Mouse (Mus musculus) gastrocnemius, postnatal 36 days (tissue): ENCODE measurements around the gene Cbln4. TPM values are rescaled to one million over a fixed set of nuclear protein-coding genes. Genes with fewer than 3 reads are reported as not detected.

ENCODE experiments used
- DNase-seq, 2 experiments: peaks; one replicate each; pipeline ENCODE4 v3.0.0; 2022
- intact Hi-C: fragments of 180-260 bp; cut with DNase I; formaldehyde crosslinking; loops from one replicate; pipeline ENCODE4 v1.15.1; 2025
- long read RNA-seq, 2 experiments: library from polyadenylated mRNA; stranded (forward); transcript quantifications; one replicate each; pipeline ENCODE4 v2.0.0; 2021
- total RNA-seq, 2 experiments: library from RNA; stranded (reverse); gene quantifications; 2 replicates each; pipeline ENCODE4 v1.2.3; 2021

Cbln4 gene
- not detected for total RNA-seq
- long read RNA-seq, experiment 1, result 0 reads
- long read RNA-seq, experiment 2, result 0 reads

DNA sequence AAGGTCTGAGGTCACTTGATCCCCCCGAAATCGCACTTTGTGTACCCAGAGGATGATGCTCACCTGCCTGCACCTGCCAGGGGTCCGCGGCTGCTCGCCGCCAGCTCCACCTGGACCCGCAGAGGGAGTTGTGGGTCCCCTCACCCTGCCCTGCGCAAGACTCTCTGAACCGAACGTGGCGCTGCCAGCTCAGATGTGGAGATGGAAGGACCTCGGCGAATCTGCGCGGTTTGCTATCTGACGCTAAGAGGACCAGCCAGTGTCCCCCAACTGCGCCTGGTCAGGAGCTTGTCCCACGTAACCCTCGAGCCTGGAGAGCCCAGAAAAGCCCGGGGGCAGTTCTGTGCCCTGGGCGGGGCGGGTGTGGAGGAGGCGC is at the start of gene Cbln4:
Gene Cbln4, minus strand, starts transcription at position 232 of the 376 bp plus-strand sequence.
- intact Hi-C loops, result no loop called here
- no peak for DNase-seq

DNA sequence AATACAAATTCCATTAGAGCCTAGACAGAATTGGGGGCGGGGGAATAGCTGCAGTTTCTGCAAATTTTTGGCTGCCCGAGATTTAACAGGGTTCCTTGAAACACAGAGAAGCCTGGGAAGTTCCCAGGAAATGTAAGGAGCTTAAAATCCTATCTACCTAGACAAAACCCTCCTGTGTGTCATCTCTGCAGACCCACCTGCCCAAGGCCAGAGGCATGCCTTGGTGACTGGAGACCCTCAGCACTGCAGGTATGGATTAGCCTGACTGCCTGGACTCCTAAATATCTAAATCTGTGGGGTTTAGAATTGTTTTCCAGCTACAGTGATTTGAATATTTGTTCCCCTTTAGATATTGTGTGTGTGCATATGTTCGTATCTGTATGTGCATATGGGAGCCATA is 35.3 kb upstream of the Cbln4 start:
- no peak for DNase-seq
- intact Hi-C loops, result no loop called here

DNA sequence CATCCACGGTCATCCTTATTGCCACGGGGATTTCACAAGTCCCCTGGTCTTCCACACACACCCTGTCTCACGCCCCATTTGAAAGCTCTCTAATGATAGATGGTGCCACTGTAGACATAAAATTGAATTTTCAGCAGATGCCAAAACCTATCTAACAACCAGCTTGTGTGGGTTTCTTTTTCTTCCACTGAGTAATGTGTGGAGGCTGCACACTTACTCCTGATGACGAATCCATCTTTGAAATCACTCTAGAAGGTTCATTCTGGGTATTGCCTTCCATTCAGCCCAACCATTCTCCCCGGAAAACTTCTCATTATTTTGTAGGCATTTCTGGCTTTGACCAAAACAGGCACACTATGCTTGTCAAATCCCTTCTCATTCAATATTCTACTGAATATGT is 33.0 kb upstream of the Cbln4 start:
- DNase-seq, result no peak
- intact Hi-C loops, result no loop called here

DNA sequence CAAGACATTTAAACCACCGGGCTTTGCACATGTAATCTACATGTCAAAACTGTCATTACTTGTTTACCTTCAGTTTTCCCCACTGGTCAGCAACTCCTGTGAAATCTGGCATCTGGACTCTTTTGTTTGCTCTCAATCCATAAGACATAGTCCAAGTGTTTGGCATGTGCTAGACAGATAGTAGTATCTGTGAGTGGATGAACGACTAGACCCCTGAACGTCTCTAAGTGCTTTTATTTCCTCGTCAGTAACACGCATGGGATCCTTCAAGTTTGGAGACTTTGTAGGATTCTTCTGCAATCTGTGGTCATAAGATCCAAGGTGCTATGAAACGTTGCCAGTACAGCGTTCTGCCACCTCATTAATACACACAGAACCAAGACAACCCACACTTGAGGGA is 19.6 kb upstream of the Cbln4 start:
- no peak for DNase-seq
- intact Hi-C loops, result no loop called here

DNA sequence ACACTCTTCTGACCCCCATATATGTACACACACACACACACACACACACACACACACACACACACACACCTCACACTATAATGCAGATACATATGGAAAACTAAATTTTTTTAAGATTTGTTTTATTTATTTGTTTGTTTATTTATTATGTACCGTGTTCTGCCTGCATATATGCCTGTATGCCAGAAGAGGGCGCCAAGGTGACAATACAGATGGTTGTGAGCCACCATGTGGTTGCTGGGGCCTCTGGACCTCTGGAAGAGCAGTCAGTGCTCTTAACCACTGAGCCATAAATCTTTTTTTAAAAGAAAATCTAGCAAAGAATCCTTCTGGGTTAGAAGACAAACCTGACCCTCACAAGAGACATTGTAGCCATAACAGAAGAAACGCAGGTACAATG is 16.5 kb upstream of the Cbln4 start:
- intact Hi-C loops, result no loop called here
- DNase-seq, result no peak

DNA sequence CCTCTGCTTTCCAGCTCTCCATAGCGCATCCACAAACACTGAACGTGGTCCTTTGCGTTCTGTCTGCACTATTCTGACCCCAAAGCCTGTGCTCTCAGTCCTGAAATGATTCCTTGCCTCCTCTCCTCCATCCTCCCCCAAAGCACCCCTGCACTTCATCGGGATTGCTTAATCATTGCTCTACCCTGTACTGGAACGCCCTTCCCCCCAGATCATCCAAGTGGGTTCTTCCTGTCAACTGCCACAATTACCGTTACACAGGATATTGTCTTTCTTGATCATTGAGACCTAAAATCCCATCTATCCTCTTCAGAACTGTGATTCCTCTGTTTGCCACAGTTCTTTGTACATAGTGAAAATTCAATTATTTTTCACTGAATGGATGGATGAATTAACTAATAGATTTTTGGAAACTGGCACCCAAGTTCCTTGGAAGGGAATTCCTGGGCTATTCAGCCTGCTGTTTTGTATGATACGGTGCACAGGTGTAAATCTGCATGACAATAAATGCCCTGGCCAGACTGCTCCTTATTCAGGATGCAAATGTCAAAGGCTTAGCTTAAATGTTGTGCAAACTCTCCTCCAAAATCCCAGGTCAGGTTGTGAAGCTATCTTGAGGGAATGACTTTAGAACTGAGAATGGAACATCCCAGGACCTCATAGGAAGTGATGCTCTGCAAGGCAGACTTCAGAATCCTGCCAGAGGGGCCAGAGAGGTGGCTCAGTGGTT is 15.8 kb upstream of the Cbln4 start:
- no peak for DNase-seq
- intact Hi-C loops, result no loop called here

DNA sequence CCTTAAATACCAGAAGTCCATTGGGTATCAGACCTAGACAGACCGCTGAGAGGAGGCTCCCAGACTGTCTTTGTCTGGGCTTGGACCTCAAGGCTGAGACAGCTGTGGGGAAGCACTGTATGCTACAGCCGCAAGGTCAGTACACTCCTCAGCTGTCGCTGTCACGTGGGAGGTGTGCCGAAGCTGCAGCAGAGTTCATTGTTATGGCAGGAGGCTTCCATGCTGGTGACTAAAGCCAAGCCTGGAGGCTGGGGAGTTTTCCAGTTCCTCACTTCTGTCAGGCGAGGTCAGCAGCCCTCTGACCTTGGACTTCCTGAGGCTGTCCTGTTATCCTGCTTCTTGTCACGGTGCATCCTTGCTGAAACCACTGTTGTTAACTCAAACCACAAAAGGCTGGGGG is 2.7 kb upstream of the Cbln4 start:
- no peak for DNase-seq
- intact Hi-C loops, result no loop called here

DNA sequence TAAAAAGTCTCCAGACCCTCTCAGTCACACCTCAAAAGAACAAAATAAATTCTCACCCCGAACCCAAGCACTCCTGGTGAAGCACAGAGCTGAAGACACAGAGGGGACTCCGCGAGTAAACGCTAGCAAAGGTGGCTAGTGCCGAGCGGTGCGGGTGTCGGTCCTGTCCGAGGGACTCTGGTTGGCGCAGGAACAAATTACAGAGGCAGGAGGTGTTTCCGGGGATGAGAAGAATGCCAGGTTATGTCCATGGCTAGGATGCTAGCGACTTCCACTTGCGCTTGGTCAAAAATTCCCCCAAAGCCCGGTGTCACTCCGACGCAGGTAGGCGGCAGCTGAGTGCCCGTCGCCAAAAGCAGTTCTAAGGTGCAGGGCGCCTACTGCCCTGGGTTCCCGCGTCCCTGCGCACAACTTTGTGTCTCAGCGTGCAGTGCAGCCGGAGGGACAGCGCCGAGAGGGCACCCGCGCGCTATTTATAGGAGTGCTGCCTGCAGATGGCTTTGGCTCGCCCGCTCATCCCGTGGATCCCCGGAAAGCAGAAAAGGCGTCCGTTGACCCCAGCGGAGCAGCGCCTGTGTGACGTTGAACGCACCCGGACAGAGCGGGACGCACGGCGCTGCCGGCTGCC is 545 bp downstream of the Cbln4 start:
- intact Hi-C loops, result no loop called here
- no peak for DNase-seq

DNA sequence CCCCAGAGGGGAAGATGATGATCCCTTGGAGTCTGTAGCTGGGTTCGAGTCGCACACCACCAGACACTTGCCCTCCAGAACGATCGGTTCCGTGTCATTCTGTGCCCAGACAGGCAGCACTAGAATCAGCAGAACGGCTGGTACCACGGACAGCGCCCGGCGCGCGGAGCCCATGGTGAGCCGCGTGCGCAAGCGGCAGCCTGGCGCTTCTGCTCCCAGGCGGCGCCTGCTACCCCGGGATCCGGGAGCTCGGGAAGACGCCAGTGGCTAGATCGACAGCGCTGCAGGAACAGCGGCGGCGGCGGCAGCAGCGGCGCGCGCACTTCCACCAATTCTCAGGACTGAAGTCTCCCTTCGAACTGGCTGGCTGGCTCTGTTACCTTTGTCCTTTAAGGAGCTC is 1.1 kb downstream of the Cbln4 start:
- intact Hi-C loops, result no loop called here
- peak in 1 of 2 experiments; percentile 30 for DNase-seq

DNA sequence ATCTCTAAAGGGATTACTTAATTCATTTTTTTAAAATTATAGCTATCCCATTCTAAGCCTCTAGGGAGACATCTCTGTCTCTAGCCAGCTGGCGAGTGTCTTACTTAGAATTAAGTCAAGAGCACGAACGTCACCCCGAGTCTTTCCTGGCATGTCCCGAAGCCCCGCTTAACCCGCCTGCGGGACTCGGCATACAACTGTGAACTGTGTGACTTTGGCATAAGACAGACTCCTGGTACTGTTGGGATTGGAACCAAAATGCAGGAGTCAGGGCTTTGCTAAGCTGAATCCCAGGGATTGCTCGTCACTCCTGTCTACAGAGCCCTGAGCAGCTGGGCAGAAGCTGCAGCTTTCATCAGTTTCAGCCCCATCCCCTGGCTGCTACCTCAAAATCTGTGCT is 2.4 kb downstream of the Cbln4 start:
- DNase-seq, result no peak
- intact Hi-C loops, result no loop called here

DNA sequence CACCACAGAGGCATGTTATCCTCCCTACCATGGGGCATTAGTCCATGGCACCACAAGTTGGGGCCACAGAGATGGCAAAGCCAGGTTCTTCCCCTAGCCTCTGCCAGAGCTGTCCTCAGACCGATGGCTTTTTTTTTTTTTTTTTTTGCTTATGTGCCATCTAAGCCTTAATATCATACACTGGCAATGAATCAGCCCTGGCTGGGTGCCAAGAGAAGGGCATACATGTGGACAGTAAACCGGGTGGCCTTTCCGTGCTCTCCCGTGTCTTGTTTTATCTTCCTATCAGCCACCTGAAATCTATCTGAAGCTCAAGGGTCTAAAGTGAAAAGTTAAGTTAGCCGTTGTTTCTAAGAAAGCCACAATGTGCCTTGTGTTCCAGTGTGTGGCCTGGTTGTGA is 3.7 kb downstream of the Cbln4 start:
- intact Hi-C loops, result no loop called here
- DNase-seq, result no peak

DNA sequence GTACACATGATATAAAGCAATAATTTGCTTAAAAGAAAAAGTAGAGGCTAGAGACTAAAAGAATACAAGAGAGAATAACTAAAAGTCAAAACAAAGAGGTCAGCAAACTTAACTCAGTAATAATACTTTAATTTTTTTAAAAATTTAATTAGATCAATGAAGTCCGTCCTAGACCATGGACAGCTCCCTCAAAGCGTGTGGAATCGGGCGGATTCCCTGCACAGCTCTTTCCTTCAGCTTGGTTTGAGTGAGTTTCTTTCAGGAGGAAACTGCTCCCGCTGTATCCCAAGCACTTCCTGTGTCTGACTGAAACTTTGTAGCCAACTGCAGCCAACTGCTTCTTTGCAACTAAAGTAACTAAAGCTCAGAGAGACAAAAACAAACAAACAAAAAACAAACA is 9.0 kb downstream of the Cbln4 start:
- DNase-seq, result no peak
- intact Hi-C loops, result no loop called here

DNA sequence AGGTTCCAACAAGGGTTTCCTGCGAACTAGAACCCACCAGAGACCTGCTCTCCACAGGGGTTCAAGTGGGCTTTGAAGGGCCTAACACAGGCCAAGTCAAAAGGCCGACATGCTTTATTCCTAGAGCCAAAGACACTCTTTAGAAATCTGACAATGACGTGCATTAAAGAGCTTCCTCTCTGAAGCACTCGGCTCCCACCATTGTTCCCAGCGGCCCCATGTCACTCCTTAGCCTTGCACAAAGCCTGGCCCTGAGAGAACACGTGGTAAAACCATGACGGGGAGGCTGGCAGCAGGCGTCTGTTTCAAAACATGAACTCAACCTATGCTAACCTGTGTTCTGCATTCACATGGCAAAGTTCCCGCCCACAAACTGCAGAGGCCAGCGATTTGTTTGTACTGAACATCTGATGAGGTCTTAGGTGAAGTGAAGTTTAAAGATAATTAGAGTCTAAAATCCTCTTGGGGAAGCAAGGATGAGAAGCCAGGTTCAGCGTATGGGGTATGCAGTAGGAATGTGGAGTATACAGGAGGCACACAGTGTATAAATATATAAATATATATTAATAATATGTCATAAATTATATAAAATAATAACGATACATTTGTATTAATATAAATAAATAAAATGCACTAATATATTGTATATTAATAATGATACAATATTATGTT is 17.7 kb downstream of the Cbln4 start:
- intact Hi-C loops, result no loop called here
- DNase-seq, result no peak

DNA sequence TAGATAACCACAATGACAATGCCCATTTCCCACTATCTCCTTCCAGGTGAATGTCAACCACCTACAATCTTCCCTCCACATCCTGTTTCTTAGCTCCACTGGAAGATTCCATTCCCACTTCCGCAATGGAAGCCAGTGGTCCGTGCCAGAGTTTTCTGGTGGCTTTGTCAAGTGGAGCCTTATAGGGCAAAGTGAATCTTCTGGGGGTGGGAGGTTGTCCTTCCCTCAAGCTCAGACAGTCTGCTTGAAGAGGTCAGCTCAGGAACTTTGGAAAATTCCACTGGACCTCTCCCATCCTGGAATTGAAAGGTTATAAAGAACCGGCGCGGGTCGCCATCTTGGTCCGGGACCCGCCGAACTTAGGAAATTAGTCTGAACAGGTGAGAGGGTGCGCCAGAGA is 36.5 kb downstream of the Cbln4 start:
- intact Hi-C loops, result no loop called here
- no peak for DNase-seq

DNA sequence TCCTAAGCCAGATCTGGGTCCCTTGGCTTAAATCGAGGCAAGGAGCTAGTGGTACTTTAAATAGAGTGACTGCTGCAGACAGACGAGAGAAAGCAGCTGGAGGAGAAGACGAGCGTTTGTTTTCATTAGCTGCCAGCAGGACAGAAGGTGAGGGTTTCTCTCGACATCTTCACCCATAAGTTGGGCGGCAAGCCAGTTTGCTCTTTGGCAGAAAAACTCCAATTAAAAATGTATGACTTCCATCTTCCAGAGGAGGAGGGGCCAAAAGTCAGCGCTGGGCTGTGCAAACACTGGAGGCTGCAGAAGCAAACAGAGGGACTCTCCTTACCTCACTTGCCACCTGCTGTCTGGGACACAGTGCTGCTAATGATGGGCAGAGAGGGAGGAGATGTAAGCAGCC is 37.3 kb downstream of the Cbln4 start:
- intact Hi-C loops, result no loop called here
- no peak for DNase-seq

DNA sequence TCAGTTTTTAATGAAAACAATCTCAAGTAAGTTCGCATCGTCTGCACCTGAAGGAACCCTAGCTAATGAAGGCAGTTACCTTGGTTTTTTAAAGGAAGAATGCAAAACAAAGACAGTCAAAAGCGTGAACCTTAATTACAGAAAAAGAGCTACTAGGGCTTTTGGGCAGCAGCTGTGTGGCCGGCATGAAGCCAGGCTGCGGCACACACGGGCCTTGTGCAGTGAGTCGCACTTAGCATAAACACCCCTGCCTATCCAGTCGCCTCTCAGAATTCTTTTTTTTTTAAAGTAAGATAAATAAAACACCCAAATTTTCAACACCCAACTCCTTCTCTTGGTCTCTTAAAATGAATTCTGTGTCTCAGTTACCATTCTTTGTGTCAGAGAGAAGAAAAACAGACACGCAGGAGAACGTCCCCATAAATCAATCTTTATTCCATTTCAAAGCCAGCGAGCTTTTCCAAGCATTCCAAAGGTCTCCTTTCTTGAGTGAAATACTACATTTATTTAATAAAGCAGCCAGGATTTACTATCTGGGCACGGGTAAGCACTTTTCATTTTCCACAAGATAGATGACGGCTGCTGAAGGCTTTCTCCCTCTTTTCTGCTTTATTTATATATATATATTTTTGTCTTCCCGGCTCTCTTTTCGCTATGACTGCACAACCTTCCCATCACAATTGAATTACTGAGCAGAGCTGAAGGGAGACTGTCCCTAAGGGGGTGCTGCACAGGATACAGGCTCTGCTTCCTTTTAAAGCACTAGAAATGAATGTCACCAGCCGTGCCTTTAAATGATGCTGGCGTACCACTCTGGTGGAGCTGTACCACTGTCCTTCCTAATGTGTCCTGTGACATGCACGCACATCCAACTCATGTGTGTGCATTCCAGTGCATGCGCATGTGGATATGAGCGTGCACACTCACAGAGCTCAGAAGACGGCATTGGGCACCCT is 39.0 kb downstream of the Cbln4 start:
- intact Hi-C loops, result no loop called here
- DNase-seq, result no peak

DNA sequence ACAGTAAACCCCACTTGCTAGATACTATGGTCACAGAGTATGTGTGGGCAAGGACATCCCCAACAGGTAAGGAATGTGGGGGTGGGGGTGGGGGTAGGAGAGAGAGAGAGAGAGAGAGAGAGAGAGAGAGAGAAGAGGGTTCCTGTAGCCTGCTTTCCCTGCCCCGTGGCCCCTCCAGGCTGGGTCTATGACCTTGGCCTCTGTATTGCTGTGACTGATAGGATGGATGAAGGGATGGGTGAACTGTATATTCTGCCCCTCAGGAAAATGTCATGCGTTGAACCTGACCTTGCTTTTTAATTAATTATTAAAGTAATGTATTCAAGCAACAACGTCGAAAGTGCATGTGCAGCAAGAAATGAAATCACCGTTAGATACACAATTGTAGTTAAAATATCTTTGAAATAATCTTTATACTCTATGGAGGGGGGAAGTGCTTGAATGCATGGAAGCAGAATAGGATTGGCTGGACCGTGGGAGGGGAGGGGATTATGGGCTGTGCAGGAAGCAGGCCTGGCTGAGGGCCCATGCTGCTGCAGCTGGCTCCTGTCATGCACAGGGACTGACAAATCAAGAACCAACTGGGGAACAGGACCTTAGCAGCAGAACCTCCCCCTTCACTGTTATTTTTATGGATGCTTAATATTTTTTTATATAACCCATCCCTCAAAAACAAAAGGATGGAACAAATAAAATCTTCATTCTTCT is 46.1 kb downstream of the Cbln4 start:
- intact Hi-C loops, result no loop called here
- DNase-seq, result no peak

DNA sequence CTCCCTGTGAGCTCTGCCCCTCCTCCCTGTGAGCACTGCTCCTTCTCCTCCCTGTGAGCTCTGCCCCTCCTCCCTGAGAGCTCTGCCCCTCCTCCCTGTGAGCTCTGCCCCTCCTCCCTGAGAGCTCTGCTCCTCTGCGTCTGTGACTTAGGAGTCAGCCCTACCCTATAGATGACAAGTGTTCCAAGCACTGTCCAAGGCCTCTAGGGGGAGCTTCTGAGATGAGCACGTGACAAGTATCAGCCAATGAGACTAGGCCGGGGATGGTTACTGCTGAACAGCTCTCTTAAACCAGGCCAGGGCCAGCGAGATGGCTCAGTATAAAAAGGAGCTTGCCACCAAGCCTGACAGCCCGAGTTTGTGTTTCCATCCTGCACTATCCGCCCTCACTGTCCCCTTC is 48.4 kb downstream of the Cbln4 start:
- intact Hi-C loops, result no loop called here
- DNase-seq, result no peak

DNA sequence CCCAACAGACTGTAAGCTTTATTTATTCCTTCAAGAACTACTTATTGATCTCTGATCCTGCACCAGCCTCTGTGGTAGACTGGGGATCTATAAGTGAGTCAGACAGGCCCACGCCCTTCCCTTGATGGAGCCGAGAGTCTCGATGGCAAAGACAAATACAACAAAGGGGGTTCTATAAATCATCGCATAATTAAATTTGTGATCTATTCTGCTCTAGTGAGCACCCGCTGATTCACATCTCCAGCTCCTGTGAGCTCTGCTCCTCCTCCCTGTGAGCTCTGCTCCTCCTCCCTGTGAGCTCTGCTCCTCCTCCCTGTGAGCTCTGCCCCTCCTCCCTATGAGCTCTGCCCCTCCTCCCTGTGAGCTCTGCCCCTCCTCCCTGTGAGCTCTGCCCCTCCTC is 49.0 kb downstream of the Cbln4 start:
- DNase-seq, result no peak
- intact Hi-C loops, result no loop called here

DNA sequence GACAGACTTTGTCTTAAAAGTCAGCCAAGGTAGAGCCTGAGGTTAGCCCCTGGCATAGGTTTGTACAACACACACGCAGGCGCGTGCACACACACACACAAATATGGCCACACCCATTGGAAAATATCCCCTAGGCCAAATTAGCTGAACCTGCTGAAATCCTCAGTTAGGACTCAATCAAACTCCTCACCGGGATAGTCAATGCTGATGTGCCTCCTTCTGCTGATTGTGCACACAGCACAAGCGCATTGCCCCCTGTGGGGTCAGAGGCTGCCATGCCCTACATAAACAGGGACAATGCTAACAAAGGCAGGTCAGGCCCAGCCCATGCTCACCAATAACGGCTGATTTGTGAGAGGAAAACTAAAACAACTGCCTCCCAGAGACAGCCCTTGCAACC is 56.6 kb downstream of the Cbln4 start:
- intact Hi-C loops, result no loop called here
- no peak for DNase-seq
